Mouse (Mus musculus) frontal cortex, adult 2 months (tissue): ENCODE results near the gene Fam19a4. TPM values are rescaled to one million over a fixed set of nuclear protein-coding genes. Genes with fewer than 3 reads are reported as not detected.

ENCODE experiments used
- DNase-seq, 2 experiments: peaks; one replicate each; pipeline ENCODE4 v3.0.0; 2022; ENCODE audit warnings: low spot score in 1 of 2; ENCODE audit errors: extremely low spot score in 1 of 2
- polyA plus RNA-seq: library from polyadenylated mRNA; depleted of rRNA; stranded (reverse); fragments of >200 nt; gene quantifications from 2 replicates; pipeline ENCODE4 v1.2.3, GENCODE M21; 2012; rRNA removed

Gene Fam19a4
- 0.38 and 0.48 TPM in 2 replicates for polyA plus RNA-seq

GRCm38 (mm10) chr6:97060074-97060681 lies at the start of gene Fam19a4:
TSS of gene Fam19a4 (minus strand) at chr6:97060413.
- no peak for DNase-seq

- peak; percentile 13 to 79 for DNase-seq
Observed at GRCm38 (mm10) chr6:97106777-97107176, 46.6 kb upstream of the Fam19a4 start.

GRCm38 (mm10) chr6:97106106-97106505 lies 45.9 kb upstream of the Fam19a4 start:
- no peak for DNase-seq

GRCm38 (mm10) chr6:97104264-97104852 lies 44.1 kb upstream of the Fam19a4 start:
- DNase-seq = peak in 1 of 2 experiments; percentile 26

GRCm38 (mm10) chr6:97101958-97102702 lies 41.9 kb upstream of the Fam19a4 start:
- no peak for DNase-seq

GRCm38 (mm10) chr6:97101190-97101957 lies 41.2 kb upstream of the Fam19a4 start:
- no peak for DNase-seq

GRCm38 (mm10) chr6:97082336-97082735 lies 22.1 kb upstream of the Fam19a4 start:
- no peak for DNase-seq

- no peak for DNase-seq
Observed at GRCm38 (mm10) chr6:97080016-97080415, 19.8 kb upstream of the Fam19a4 start.

GRCm38 (mm10) chr6:97059599-97059998 lies 614 bp downstream of the Fam19a4 start:
- DNase-seq = no peak

- DNase-seq = no peak
Observed at GRCm38 (mm10) chr6:97052196-97052770, 7.9 kb downstream of the Fam19a4 start.

- no peak for DNase-seq
Observed at GRCm38 (mm10) chr6:97048403-97048802, 11.8 kb downstream of the Fam19a4 start.

- DNase-seq = no peak
Observed at GRCm38 (mm10) chr6:97046541-97046940, 13.7 kb downstream of the Fam19a4 start.

- DNase-seq = peak in 1 of 2 experiments; percentile 70
Observed at GRCm38 (mm10) chr6:97027110-97027677, 33.0 kb downstream of the Fam19a4 start.

- no peak for DNase-seq
Observed at GRCm38 (mm10) chr6:97019323-97019722, 40.9 kb downstream of the Fam19a4 start.

GRCm38 (mm10) chr6:97016711-97017110 lies 43.5 kb downstream of the Fam19a4 start:
- no peak for DNase-seq

- no peak for DNase-seq
Observed at GRCm38 (mm10) chr6:97016018-97016417, 44.2 kb downstream of the Fam19a4 start.

- DNase-seq = peak; percentile 5 to 82
Observed at GRCm38 (mm10) chr6:97006513-97007094, 53.6 kb downstream of the Fam19a4 start.

- DNase-seq = peak in 1 of 2 experiments; percentile 72
Observed at GRCm38 (mm10) chr6:97005038-97005437, 55.2 kb downstream of the Fam19a4 start.

- DNase-seq = no peak
Observed at GRCm38 (mm10) chr6:96995556-96996159, 64.6 kb downstream of the Fam19a4 start.
